Mouse (Mus musculus): ENCODE measurements around the gene Pdgfb.

The Pdgfb gene

DNA sequence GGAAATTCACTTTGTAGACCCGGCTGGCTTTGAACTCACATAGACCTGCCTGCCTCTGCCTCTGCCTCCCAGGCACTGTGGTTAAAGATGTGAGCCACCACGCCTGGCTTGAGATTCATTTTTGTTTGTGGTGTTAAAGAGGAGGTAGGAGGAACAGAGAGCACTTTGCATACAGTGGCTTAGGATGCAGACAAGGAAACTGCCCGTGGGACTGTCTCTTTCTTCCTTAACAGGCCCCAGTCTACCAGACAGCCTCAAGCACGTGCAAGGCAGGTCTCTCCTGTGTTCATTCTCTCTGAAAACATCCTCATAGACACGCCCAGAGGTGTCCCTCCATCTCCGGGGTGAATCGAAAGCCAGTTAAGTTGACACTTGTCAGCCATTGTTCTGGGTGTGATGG, 19.6 kb upstream of the Pdgfb start:
- no peak for DNase-seq (ENCODE audit: low spot score)

DNA sequence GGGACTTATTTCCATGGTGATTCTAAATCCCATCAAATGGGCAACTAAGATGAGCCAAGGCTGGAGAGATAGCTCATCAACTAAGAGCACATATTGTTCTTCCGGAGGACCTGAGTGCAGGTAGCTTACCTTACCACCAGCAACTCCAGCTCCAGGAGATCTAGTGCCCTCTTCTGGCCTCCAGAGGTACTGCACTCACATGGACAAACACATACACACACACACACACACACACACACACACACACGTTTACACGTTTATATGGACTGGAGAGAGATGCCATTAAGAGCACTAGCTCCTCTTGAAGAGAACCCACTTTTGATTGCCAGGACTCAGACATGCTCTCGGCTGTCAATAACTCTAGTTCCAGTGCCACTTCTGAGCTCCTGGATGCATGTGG, 16.4 kb upstream of the Pdgfb start:
- no peak for DNase-seq (ENCODE audit: low spot score)

DNA sequence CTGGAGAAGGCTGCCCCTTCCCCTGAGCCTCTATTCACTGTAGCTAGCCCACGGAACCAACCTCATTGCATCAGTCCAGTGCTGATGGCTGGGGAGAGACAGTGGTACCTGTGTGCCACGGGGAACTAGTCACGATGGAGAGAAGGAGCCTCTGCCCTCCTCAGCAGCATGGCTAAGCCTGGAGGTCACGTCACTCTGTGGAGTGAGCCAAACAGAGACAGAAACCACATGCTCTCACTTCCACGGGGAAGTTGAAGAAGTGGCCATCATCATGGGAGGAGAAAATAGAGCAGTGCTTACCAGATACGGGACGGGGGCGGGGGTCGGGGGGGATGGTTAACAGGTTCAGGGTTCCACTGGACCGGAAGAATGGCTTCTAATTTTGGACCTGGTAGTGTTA, 15.6 kb upstream of the Pdgfb start:
- DNase-seq (ENCODE audit: low spot score), result no peak

DNA sequence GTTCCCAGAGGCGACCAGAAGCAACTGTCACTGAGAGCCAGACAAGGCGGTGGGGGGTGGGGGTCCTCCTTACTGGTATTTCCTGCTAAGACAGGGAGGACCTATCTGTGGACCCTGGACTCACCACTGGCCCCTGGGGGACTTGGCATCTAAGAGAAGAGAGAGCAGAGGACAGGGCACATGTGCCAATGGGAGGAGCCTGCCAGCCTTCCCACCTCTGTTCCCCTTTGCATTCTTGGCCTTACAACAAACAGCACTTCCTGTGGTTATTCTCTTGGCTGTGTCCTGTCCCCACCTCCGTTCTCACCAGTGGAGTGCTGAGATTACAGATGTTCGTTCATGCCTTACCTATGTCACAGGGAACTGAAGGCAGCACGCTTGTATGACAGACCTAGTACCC, 14.1 kb upstream of the Pdgfb start:
- DNase-seq (ENCODE audit: low spot score), result no peak

DNA sequence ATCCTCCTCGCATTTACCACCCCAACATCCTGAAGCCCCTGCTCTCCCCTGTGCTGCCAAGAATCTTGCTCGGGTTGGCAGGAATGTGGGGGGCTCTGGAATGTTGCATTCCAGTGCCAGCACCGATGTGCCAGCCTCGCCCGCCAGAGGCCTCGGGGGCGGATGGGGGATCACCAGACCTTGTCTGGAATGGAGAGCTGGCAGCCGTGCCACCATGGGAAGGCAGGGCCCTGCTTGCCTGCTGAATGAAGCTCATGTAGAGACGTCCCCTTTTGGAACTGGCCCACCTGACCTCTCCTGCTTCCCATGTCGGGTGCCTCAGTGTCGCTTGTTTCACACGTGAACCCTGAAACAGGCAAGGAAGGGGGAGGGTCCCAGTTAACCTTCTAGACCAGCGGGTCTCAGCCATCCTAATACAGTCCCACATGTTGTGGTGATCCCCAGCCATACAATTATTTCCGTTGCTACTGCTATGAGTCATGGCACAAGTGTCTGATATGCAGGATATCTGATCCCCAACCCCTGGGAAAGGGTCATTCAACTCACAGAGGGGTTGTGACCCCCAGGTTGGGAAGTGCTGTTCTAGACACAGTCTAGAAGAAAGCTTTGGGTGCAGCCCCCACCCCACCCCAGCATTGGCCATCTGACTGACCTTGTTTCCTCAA, 12.0 kb upstream of the Pdgfb start:
- DNase-seq (ENCODE audit: low spot score), result no peak

DNA sequence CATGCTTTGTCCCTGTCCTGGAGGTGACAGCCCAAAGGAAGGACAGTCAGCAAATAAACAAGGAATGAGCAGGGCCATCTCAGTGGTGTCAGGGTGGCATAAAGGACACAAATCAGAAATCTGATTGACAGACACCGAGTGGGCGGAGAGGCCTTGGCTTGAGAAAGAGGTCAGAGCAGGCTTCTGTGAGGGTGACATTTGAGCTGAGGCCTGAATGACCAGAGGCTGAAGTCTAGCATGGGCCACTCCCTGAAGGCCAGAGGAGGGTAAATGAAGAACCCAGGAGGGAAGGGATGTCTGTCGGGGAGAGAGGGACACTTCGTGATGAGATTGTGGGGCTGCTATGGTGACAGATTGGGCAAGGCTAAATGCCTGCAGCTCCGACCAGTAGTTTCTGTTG, 11.3 kb upstream of the Pdgfb start:
- no peak for DNase-seq (ENCODE audit: low spot score)

DNA sequence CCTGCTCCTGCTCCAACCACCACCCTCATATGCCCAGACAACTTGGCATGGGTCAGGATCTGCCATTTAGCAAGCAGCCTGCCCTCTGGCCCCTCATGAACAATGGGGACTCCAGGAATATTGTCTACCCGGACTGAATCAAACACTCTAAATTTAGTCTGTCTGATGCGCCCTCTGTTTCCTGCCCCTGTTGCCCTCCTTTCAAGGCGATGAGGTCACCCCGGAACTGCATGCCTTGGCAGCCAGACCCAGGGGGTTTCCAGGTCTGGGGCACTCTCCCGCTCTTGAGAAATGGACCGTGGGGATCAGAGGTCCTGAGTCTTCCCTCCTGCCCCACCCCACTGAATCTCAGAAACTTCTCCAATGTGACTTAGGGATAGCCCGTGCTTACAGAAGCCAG, 10.8 kb upstream of the Pdgfb start:
- no peak for DNase-seq (ENCODE audit: low spot score)

DNA sequence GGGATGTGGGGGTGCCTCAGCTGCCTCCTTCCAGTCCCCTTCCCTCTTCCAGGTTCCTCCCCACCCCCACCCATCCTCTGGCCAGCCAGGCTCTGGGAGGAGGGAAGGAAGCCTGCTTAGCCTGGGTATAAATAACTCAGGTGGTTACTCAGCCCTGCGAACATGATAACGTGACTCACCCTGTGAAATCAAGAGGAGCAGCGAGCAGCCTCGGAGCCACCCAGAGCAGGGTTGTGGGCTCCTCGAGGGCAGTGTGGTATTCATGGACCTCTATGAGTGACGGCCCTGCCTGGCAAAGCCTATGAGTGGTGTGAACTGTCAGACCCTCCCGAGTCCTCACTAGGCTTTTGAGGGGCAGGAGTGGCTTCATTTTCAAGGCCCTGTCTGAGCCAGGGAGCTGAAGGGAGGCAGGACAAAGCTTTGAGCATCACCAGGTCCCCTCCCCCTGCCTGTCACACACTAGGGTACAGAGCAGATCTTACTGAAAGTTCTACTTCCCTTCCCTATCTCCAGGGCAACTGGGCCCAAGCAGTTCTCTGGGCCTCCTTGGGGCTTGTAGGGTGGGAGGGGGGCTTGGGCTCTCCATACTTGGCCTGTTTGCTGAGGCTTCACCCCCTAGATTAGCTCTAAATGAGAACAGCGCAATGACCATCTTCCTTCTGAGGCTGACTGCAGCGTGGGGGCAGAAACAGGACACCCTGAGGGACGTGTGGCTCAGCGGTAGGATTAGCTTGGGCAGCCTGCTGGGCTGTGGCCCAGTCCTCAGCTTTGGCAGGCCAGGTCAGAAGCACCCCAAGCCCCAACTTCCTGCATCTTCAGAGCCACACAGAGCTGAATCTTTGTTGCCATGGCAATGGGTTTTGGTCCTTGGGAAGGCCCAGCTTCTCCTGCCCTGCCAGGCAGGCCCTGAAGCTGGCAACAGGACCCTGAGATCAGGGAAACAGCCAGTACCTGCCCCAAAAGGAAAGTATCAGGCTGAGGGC, 9.8 kb upstream of the Pdgfb start:
- no peak for DNase-seq (ENCODE audit: low spot score)

DNA sequence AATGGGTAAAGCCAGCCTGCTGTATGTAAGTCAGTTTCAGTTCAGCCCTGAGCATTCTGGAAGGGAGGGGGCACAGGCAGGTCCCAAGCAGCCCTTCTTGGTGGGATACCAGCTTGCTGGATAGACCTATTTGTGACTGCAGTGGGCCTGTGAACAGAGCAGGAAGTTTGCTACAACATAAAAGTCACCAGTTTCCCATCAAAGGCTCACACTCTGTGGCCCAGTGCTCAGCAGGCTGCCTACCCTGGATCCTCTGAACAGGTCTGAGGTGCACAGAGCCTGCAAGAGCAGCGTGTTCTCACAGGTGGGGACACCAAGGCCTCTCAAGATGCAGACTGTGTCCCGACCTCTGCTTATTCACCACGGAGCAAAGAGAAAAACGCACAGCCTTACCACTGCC, 5.7 kb upstream of the Pdgfb start:
- no peak for DNase-seq (ENCODE audit: low spot score)

DNA sequence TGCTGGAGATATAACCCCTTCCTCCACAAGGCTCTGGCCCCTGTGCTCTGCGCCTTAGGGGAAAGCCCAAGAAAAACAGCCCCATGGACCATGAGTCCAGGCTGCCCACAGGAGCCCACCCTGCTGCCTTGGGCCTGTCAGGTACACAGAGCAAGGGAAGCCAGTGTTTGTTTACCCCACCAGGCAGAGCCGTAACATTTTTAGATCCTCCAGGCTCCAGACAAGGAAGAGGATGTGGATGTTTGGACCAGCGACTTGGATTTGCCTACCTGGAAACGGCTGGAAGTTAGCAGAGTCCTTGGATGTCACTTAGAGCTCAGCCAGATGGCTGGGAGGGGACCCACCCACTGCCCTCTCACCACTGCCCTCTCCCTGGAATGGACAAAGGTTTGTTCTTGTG, 4.8 kb upstream of the Pdgfb start:
- no peak for DNase-seq (ENCODE audit: low spot score)

DNA sequence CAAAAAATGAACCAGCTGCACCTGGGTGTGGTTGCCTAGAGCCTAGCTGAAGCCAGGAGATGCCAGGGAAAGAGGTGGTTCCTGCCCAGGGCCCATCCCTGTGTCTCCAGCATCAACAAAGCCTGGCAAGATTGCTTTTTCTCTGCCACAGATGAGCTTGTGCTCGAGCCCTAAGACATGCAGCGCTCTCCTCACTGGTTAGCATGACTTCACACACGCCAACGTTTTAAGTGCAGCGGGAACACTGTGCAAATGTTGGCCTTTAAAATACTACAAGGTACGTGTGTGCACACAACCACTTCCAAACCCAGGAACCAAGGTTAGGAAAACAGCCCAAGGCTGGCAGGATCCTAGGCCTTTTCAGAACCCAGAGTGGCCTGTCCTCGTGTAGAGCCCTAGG, 4.4 kb upstream of the Pdgfb start:
- DNase-seq (ENCODE audit: low spot score), result no peak

DNA sequence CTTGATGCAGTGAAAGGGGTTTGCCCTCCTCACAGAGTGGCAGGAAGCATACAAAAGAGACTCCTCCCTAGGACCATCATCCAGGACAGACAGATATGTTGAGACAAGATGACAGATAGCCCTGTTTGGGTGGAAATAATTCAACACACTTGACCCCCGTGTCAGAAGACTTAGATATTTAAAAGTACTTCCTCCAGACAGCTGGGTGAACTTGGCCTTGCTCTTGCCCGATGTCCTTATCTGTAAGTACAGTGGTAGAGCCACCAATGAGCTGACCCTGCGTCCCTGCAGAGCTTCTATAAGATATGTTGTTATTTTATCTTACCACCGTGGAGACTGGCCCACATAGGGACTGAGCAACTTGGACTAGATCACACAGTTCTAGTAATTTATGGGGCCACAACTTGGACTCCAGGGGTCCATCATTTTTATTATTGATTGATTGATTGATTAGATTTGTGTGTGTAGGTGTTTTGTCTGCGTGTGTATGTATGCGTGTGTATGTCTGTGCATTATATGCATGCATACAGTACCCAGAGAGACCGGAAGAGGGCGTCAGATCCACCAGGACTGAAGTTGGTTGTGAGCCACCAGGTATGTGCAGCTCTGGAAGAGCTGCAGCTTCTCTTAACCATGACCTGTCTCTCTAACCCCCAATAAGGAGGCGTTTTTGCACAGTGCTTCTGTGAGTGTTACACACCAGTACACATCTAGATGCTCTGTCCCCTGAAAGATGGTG, 2.0 kb upstream of the Pdgfb start:
- no peak for DNase-seq (ENCODE audit: low spot score)

DNA sequence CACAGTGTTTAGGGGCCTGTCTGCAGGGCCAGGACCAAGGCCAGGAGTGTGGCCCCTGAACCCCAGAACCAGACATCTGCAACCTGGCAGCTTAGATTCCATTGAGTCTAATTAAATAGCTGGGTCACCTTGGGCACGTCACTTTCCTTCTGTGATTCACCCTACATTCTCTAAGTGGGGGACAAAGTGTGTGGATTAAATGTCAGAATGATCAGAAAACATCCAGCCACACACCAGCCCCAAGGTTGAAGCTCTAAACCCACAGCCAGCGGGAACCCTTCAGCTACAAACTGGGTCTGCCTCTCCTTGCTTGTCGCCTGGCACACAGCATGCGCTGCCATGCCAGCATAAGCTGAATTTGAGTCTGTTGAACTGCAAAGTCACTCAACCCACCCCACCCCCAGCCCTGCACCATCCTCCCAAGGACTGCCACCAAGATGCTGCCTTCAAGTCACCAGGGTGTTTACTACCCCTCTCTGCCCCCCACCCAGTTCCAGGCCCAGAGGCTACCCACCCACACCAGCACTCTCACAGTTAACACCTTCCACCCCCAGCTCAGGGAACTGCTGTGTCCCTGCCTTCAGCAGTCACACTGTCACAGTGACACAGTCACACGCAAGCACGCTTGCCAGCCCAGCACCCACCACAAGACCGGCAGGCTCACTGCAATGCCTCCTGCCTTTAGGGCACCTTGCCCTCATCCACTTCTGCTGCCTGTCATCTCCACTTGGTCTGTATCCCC, 605 bp upstream of the Pdgfb start:
- no peak for DNase-seq (ENCODE audit: low spot score)

DNA sequence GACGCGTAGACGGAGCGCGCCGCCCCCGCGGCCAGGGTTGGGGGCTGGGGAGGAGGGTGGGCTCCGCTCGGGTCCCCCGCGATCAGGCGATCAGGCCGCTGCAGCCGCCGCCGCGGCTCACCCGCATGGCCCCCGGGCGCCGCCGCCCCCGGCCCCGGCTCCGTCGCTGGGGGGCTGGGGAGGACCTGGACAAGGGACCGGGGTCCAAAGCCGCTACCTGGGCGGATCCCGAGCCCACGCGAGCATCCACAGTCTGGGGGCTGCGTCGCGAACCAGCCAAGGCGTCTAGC, 801 bp downstream of the Pdgfb start:
- no peak for DNase-seq (ENCODE audit: low spot score)

DNA sequence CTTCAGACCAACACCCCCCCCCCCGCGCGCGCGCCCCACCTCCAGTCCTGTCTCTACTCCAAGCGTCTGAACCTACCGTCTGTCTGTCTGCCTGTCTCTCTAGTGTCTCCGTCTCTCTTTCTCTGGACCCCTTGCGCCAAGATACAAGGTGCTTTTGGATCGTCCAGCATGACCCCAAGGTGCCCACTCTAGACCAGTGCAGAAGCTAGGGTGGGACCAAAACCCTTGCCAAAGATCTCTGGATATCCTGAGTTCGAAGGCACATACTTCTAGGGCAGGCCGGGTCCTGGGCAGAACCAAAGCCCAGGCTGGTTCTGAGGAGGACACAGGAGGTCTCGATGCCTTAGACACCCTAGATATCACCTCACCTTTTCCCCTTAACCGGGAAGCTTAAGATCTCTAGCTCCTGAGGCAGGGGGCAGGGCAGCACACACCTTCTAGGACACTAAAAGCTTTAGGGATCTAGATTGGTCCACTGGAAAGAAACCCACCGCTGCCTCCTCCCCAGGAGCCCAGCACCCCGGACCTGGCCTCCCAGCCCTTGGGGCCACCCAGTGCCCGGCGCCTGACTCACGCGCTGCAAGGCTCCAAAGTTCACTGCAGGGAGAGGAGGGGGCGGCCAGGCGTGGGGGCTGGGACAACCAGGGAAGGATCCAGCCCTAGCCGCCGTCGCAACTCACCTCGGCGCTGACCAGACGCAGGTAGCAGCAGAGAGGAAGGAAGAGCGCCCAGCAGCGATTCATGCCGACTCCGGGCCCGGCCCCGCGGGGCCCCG, 1.3 kb downstream of the Pdgfb start:
- peak; percentile 89 for DNase-seq (ENCODE audit: low spot score)

DNA sequence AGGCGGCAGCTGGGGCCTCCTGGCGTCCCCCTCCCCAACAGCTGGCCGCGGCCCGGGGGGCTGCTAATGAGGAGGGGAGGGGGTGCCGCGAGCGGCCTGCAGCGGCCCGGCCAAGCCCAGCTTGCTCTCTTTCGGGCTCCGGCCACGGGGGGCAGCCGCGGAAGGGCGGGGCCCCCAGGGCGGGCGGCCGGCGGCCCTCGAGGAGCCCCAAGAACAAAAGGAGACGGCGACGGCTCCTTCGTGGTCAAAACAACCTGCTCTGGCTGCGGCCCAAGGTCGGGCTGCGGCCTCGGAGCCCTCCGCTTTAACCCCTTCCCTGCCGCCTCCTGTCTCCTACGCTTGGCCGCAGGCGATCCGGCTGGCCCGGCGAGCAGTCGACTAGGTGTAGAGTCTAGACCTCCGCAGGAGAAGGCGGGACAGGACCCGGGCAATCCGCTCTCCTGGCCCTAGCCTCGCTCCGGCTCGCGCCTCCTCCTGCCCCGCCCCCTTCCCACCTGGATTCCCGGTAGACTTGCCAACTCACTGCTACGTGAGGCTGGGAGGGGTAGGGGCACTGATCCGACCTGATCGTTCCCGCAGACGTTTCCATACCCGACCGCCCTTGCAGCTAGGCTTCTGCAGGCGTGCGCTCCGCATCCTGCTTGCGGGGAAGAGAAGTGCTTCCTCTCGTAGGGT, 2.1 kb downstream of the Pdgfb start:
- DNase-seq (ENCODE audit: low spot score), result peak; percentile 93

DNA sequence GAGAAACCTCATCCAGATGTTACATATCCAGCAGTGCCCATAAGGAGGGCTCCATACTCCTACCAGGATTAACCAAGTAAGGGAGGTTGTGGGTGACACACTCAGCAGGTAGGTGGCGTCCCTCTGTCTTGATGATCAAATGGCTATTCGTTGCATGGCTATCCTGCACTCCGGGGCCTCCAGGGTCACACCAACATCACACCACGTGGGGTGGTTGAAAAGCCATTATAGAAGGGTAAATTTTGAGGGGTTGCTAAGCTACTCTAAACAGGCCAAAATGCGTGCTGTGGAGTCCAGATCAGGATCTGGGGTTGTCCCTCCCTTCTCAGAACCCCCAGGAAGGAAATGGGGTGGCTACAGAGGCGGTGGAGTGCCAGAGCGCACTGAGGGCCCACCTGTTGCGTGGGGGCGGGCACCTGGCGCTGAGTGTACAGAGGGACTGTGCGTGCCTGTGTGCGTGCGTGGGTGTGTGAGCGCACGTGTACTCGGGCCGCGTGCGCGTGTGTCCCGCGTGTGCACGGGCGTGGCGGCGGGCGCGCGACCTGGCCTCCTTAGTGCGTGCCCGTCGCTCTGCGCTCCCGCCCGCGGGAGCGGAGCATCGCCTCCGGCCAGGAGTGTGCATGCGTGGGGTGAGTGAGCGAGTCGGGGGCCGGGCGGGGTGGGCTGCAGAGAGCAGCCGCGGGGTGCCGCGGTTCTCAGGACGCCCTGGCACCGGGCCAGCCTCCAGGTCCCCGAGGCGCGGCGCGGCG, 2.8 kb downstream of the Pdgfb start:
- DNase-seq (ENCODE audit: low spot score), result no peak

DNA sequence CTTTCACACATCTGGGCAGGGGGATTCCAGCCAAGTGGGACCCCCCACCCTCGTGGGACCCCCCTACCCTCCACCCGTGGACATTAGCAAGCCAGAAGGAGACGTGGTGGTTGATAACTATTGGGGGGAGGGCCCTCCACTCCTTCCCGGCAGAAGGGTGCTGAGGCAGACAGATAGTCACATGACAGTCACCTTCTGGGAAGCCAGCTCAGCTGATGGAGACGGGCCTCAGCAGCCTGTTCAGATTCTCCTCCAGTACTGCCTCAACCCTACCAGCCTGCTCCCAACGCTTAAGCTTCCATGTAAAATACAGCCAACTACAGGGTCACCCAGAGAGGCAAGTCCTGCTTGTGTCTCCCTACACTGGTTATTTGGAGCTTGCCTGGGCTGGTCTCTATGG, 3.6 kb downstream of the Pdgfb start:
- no peak for DNase-seq (ENCODE audit: low spot score)

DNA sequence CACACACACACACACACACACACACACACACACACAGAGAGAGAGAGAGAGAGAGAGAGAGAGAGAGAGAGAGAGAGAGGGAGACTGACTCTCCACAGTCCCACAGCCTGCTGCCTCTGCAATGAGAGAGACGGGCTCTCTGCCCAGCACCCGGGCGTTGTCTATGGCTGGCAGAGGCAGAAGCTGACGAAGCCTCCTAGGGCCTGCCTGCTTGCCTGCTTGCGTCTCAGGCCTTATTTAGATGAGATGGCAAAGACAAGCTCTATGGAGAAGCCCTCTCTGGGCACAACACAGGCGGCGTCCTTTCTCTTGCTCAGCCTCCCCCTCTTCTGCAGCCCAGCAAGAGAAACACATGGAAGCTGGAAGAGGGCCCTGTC, 4.6 kb downstream of the Pdgfb start:
- DNase-seq (ENCODE audit: low spot score), result no peak

DNA sequence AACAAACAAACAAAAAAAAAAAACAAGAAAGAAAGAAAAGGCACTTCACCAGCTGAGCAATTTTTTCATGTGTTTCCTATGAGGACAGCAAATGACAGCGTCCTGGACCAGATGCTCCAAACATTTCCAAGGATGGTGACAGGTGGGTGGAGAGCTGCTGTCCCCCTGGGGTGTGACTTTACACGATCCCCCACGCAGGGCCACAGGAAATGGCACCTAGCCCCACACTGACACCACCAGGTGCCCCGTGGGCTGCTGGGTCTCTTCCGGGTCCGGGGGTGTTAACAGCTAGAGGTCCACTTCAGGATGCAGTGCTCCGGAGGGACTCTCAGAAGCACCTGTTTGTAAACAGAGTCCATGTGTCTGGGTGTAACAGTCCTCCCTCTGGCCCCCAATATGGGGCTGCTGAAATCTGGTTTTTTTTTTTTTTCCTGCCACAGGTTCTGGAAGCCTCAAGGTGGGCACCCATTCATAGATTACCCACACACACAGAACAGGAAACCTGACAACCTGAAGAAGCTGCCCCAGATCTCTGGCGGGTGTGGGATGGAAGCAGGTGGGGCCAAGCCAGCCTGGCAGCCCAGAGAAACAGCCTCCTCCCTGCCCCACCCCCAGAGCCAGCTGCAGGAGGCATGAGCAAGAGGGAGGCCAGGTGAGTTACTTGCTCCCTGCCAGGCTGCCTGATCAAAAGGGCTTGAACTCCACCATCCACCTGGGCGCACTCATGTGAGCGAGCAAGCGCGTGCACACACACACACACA, 5.2 kb downstream of the Pdgfb start:
- DNase-seq (ENCODE audit: low spot score), result no peak
